Mouse (Mus musculus) embryonic facial prominence, embryonic 15.5 days (tissue): ENCODE results near the gene Slit1. TPM values are rescaled to one million over a fixed set of nuclear protein-coding genes. Genes with fewer than 3 reads are reported as not detected.

ENCODE experiments used
- ATAC-seq: fragments of 200-750 bp; cut with Nextera tagmentation; 2 replicates; pipeline ENCODE4 v1.8.0; 2017; ENCODE audit warnings: low read depth, moderate TSS enrichment; ENCODE audit not compliant: insufficient number of reproducible peaks, low FRiP score, low TSS enrichment
- H3K27ac ChIP-seq: fragments of 300-500 bp; sonication (generic); replicated peaks from 2 replicates; pipeline ENCODE4 v1.5.1; 2015; ENCODE audit warnings: mild to moderate bottlenecking, inconsistent platforms
- H3K27me3 ChIP-seq: fragments of 300-500 bp; sonication (generic); 2 replicates; pipeline ENCODE4 v1.6.1; 2015; ENCODE audit warnings: inconsistent platforms
- H3K36me3 ChIP-seq: fragments of 300-500 bp; sonication (generic); 2 replicates; pipeline ENCODE4 v1.6.1; 2015; ENCODE audit warnings: mild to moderate bottlenecking, inconsistent platforms
- H3K4me1 ChIP-seq: fragments of 300-500 bp; sonication (generic); 2 replicates; pipeline ENCODE4 v1.6.1; 2015; ENCODE audit warnings: inconsistent platforms
- H3K4me2 ChIP-seq: fragments of 300-500 bp; sonication (generic); replicated peaks from 2 replicates; pipeline ENCODE4 v1.6.1; 2015; ENCODE audit warnings: mild to moderate bottlenecking, inconsistent platforms
- H3K4me3 ChIP-seq: fragments of 300-500 bp; sonication (generic); replicated peaks from 2 replicates; pipeline ENCODE4 v1.5.1; 2015; ENCODE audit warnings: mild to moderate bottlenecking, inconsistent platforms
- H3K9ac ChIP-seq: fragments of 300-500 bp; sonication (generic); 2 replicates; pipeline ENCODE4 v1.6.1; 2015; ENCODE audit warnings: inconsistent platforms
- H3K9me3 ChIP-seq: fragments of 300-500 bp; sonication (generic); replicated peaks from 2 replicates; pipeline ENCODE4 v1.6.1; 2016; ENCODE audit warnings: inconsistent platforms
- WGBS: fragments of 180-500 bp; shearing (Covaris S2); methylation state at CpG from one replicate; pipeline ENCODE4 v1.1.7; 2015; 5-methylcytosine and 5-hydroxymethylcytosine counted together
- polyA plus RNA-seq: library from polyadenylated mRNA; unstranded; fragments of >200 nt; fragmentation: Nextera tagmentation; extraction: Ambion mirVana; gene quantifications from 2 replicates; pipeline ENCODE4 v1.2.1, GENCODE M21; 2015

Slit1 gene
- polyA plus RNA-seq, 1 experiment from 2014 or later, result 1.1 TPM

DNA sequence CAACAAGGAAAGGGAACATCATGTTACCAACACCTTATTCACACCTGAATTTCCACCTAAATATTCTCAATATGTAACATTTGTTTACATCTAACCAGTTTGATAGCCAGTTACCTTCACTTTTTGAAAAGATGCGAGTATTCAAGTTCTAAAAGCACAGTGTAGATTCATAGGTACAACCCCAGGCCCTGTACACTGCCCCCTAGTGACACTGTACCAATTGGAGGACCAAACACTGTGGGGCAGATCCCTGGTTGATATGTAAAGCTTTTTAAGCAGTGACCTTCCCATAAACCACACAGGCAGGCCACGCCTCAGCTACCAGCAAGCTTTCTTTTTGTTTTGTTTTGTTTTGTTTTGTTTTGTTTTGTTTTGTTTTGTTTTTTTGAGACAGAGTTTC lies 57.3 kb downstream of the Slit1 start:
- Histone ChIP-seq H3K27me3 (no peaks in the 10 kb centered on the region), H3K4me1 (0 out of 2 replicates have a peak, but pooled peaks cover 3% of the 10 kb centered on the region), H3K4me3 (no peak overlapping the region), H3K9ac (no peak overlapping the region), H3K36me3 (no peaks in the 10 kb centered on the region), H3K9me3 (no peaks in the 10 kb centered on the region), H3K27ac (no peak overlapping the region), H3K4me2 (no peak overlapping the region)
- no peak for ATAC-seq
- WGBS, result 81% methylated on average over 2 of the region's 2 CpGs

DNA sequence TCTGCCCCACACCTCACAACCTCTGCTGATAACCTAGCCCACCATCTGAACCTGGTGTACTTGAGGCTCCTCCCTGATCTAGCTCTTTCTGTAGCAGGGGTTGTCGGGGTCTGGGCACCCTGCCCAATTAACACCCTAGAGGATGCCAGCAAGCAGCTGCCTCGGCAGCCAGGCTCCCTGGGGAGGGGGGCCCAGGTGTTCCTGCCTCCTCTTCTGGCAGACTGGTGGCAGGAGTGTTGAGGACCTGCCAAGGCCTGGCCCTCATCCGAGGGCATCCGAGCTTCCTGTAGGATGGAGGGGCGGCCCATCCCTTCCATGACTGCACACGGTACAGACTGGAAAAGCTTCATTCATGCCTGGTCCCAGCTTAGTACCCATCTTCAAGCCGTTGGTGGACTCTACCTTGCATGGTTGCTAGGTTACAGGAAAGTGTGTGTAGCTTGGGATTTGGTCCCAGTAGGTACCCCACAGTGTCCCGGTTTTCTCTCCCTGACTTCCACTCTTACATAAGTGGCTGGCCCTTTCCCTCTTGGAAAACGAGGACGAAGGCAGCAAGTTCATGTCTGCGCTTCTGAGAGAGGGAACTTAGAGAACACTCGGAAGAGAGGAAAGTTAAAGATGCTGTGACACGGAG lies 57.9 kb downstream of the Slit1 start:
- Histone ChIP-seq H3K36me3 (no peaks in the 10 kb centered on the region), H3K27ac (no peak overlapping the region), H3K4me2 (no peak overlapping the region), H3K9ac (no peak overlapping the region), H3K4me3 (no peak overlapping the region), H3K4me1 (0 out of 2 replicates have a peak, but pooled peaks cover 3% of the 10 kb centered on the region), H3K27me3 (no peaks in the 10 kb centered on the region), H3K9me3 (no peaks in the 10 kb centered on the region)
- 80% methylated on average over 13 of the region's 13 CpGs for WGBS
- peak; percentile 41; the same call in 1 of the 2 replicates for ATAC-seq

DNA sequence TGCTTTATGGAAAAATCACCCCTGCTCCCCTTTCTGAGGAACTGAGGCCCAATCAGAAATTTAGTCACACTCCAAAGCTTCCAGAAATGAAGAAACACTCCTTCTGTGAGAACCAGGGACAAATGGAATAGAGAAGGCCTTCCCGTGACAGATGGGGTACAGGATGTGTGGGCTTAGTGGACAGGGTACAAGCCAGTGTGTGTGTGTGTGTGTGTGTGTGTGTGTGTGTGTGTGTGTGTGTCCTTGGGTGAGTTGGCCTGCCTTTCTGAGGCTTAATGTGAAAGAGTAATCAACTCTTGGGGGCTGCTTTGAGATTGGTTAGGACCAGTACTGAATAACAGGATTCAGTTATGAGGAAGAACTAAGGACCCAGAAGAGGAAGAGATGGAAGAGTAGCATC lies 58.6 kb downstream of the Slit1 start:
- H3K4me2 ChIP-seq, result no peak overlapping the region
- ATAC-seq, result no peak
- no peaks in the 10 kb centered on the region for H3K27me3 ChIP-seq
- 50% methylated on average over 1 of the region's 1 CpGs for whole genome bisulfite sequencing
- H3K9me3 ChIP-seq, result no peaks in the 10 kb centered on the region
- no peak overlapping the region for H3K27ac ChIP-seq
- H3K4me1 ChIP-seq, result 0 out of 2 replicates have a peak, but pooled peaks cover 3% of the 10 kb centered on the region
- H3K9ac ChIP-seq, result no peak overlapping the region
- no peaks in the 10 kb centered on the region for H3K36me3 ChIP-seq
- H3K4me3 ChIP-seq, result no peak overlapping the region

DNA sequence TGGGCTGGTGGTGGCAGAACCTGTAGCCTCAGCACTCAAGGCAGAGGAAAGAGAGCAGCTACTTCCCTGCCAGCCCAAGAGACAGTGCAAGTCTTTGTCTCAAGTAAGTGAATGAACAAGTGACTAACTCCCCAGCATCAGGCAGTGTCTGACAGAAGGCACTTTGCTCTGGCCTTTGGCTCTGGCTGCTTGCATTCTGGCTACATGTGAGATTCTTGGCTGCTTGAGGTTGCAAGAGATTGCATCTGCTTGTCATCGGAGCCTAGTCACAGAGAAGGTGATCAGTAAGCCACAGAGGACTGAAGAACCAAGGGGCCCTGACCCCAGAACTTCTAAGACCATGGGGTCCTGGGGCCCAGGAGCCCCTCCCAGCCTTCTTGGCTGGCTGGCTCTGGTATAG lies 59.5 kb downstream of the Slit1 start:
- H3K4me1 ChIP-seq, result peaks cover 10% of the 10 kb centered on the region; the same call in 1 of the 2 replicates
- no peaks in the 10 kb centered on the region for H3K36me3 ChIP-seq
- WGBS, result 64% methylated on average over 1 of the region's 1 CpGs
- H3K4me2 ChIP-seq, result no peak overlapping the region
- H3K4me3 ChIP-seq, result no peak overlapping the region
- ATAC-seq, result no peak
- H3K9ac ChIP-seq, result no peak overlapping the region
- no peak overlapping the region for H3K27ac ChIP-seq
- no peaks in the 10 kb centered on the region; the same call in 1 of the 2 replicates for H3K27me3 ChIP-seq
- H3K9me3 ChIP-seq, result no peaks in the 10 kb centered on the region

DNA sequence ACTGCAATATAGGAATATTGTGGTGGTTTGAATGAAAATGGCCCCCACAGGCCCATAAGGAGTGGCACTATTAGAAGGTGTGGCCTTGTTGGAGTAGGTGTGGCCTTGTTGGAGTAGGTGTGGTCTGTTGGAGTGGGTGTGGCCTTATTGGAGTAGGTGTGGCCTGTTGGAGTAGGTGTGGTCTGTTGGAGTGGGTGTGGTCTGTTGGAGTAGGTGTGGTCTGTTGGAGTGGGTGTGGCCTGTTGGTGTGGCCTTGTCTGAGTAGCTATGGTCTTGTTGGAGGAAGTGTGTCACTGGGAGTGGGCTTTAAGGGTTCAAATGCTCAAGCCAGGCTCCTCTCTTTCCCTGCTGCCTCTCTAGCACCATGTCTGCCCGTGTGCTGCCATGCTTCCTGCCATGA lies 63.2 kb downstream of the Slit1 start:
- no peak overlapping the region for H3K9ac ChIP-seq
- H3K4me1 ChIP-seq, result peaks cover 12% of the 10 kb centered on the region; the same call in 1 of the 2 replicates
- no peaks in the 10 kb centered on the region for H3K36me3 ChIP-seq
- WGBS, result 92% methylated on average over 1 of the region's 1 CpGs
- no peaks in the 10 kb centered on the region for H3K9me3 ChIP-seq
- H3K4me3 ChIP-seq, result no peak overlapping the region
- H3K27me3 ChIP-seq, result peaks cover 8% of the 10 kb centered on the region; the same call in 1 of the 2 replicates
- ATAC-seq, result no peak
- H3K27ac ChIP-seq, result no peak overlapping the region
- no peak overlapping the region for H3K4me2 ChIP-seq

DNA sequence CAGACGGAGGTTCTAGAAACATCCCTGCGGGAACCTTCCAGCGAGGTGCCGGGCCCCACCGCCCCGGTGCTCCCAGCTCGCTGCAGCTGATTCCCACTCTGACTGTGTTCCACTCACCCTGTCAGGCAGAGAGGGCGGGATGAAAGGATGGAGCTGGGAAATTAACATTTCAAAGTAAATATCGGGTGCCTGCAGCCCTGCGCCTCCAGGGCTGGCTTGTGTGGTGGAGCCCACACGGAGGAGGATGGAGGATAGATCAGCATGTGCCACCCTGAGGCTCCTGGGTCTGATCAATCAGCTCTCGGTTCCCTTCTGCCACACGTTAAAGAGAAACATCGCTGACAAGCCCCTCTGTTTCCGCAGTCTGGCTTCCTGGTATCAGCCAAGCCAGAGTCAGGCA lies 64.4 kb downstream of the Slit1 start:
- Histone ChIP-seq H3K9me3 (no peaks in the 10 kb centered on the region), H3K4me2 (no peak overlapping the region)

DNA sequence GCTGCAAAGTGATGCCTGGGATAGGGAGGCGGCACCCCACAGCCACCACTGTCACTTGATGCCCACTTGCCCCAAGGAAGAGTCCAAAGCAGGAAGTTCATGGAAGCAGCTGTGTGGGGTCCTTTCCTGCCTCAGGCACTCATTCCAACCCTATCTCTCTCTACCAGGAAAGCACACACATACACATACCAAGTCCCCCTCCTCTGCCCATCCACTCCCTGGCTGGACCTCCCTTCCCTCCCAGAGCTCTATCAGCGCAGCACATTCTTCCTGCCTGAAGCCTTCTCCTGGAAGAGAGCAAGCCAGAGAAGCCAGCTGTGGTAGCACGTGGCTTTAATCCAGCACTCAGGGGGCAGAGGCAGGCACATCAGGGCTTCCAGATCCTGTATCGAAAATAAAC lies 65.9 kb downstream of the Slit1 start:
- 49% methylated on average over 4 of the region's 4 CpGs for WGBS
- Histone ChIP-seq H3K36me3 (no peaks in the 10 kb centered on the region), H3K4me3 (no peak overlapping the region), H3K27me3 (peaks cover 8% of the 10 kb centered on the region; the same call in 1 of the 2 replicates), H3K4me2 (no peak overlapping the region), H3K4me1 (peaks cover 15% of the 10 kb centered on the region; the same call in 1 of the 2 replicates), H3K27ac (no peak overlapping the region), H3K9ac (no peak overlapping the region), H3K9me3 (no peaks in the 10 kb centered on the region)
- no peak for ATAC-seq

More for the DNA sequence above, 64.4 kb downstream of the Slit1 start:
- Histone ChIP-seq H3K36me3 (no peaks in the 10 kb centered on the region), H3K4me1 (peaks cover 12% of the 10 kb centered on the region; the same call in 1 of the 2 replicates), H3K4me3 (no peak overlapping the region), H3K27me3 (peaks cover 8% of the 10 kb centered on the region; the same call in 1 of the 2 replicates), H3K9ac (no peak overlapping the region), H3K27ac (no peak overlapping the region)
- 16% methylated on average over 15 of the region's 15 CpGs for WGBS
- no peak for ATAC-seq

DNA sequence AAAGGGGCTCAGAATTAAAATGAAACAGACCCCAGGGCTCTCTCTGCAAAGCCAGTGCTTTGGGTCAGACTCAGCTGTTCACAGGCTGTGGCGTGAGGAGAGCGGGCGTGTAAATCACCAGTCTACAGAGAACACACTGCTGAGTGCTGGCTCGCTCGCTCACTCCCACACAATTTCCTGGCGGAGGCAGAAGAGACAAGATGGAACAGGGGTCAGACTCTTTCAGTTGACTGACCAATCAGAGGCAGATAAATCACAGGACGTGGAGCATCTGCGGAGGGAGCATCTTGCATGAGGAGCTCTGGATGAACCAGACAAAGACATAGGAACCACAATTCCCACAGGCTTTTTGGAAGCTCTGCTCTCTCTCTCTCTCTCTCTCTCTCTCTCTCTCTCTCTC lies 67.9 kb downstream of the Slit1 start:
- no peak overlapping the region for H3K27ac ChIP-seq
- H3K36me3 ChIP-seq, result no peaks in the 10 kb centered on the region
- no peak overlapping the region for H3K9ac ChIP-seq
- no peak overlapping the region for H3K4me2 ChIP-seq
- H3K27me3 ChIP-seq, result peaks cover 8% of the 10 kb centered on the region; the same call in 1 of the 2 replicates
- no peak overlapping the region for H3K4me3 ChIP-seq
- no peak for ATAC-seq
- peaks cover 15% of the 10 kb centered on the region; the same call in 1 of the 2 replicates for H3K4me1 ChIP-seq
- WGBS, result 64% methylated on average over 8 of the region's 8 CpGs
- no peaks in the 10 kb centered on the region for H3K9me3 ChIP-seq

DNA sequence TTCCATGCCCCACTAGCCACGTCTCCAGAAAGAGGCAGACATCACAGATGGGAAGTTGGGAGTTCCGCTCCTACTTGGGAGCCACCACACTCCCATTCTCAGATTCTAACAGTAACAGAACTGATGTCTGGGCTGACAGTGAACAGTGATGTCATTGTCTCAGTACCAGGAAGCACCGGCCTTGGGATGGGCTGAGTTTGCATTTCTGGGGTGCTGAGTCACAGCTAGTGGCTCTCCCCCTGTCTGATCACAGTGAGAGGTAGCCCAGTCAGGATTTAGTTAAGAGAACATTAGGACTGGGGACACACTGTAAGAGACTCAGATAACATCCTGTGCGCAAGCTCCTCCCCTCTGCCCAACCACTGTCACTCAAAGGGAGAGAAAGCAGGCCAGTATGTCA lies 69.1 kb downstream of the Slit1 start:
- Histone ChIP-seq H3K4me1 (peaks cover 12% of the 10 kb centered on the region; the same call in 1 of the 2 replicates), H3K9me3 (no peaks in the 10 kb centered on the region), H3K4me3 (no peak overlapping the region), H3K4me2 (no peak overlapping the region), H3K9ac (no peak overlapping the region), H3K27ac (no peak overlapping the region), H3K36me3 (no peaks in the 10 kb centered on the region), H3K27me3 (peaks cover 8% of the 10 kb centered on the region; the same call in 1 of the 2 replicates)
- no peak for ATAC-seq
- WGBS, result 52% methylated on average over 4 of the region's 4 CpGs

DNA sequence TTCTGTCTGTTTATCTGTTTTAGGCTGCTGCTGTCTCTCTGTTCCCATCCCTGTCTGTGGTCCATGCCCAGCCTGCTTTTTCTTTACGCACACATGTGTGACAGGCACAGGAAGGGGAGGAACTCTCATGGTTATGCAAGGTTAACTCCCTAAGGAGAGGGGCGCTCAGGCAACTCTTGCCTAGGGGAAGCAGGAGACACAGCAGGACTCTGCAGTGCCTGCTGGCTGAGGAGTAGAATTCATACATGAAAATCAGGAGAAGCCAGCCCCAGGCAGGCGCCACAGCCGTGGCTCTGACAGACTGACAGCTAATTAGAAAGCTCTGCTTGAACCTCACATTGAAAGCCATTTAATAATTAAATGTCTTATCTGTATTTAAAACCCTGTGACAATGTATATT lies 70.6 kb downstream of the Slit1 start:
- Histone ChIP-seq H3K4me1 (0 out of 2 replicates have a peak, but pooled peaks cover 3% of the 10 kb centered on the region), H3K27me3 (peaks cover 8% of the 10 kb centered on the region; the same call in 1 of the 2 replicates), H3K4me2 (no peak overlapping the region), H3K36me3 (no peaks in the 10 kb centered on the region), H3K9me3 (no peaks in the 10 kb centered on the region), H3K9ac (no peak overlapping the region), H3K4me3 (no peak overlapping the region), H3K27ac (no peak overlapping the region)
- WGBS, result 31% methylated on average over 4 of the region's 4 CpGs
- ATAC-seq, result no peak

DNA sequence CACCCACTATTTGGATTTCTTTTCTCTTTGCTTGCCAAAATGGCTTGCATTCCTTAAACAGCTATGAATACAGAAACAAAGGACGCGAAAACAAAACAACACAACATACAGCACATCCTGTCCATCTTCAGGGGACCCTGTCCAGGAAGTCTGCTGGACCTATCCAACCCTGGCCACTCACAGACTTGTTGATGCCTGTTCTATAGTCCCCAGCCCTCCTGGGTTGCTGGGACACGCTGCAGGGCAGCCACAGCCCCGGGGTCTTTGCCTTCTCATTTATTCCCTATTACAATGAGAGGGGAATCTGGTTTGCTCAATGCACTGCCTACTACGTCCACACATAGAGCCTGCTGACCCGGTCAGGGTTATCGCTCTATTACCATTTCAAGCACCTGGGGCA lies 72.5 kb downstream of the Slit1 start:
- no peak for ATAC-seq
- H3K9ac ChIP-seq, result no peak overlapping the region
- no peaks in the 10 kb centered on the region for H3K9me3 ChIP-seq
- no peak overlapping the region for H3K27ac ChIP-seq
- H3K36me3 ChIP-seq, result no peaks in the 10 kb centered on the region
- 60% methylated on average over 7 of the region's 7 CpGs for WGBS
- H3K4me1 ChIP-seq, result 0 out of 2 replicates have a peak, but pooled peaks cover 3% of the 10 kb centered on the region
- peaks cover 5% of the 10 kb centered on the region; the same call in 1 of the 2 replicates for H3K27me3 ChIP-seq
- H3K4me2 ChIP-seq, result no peak overlapping the region
- H3K4me3 ChIP-seq, result no peak overlapping the region

DNA sequence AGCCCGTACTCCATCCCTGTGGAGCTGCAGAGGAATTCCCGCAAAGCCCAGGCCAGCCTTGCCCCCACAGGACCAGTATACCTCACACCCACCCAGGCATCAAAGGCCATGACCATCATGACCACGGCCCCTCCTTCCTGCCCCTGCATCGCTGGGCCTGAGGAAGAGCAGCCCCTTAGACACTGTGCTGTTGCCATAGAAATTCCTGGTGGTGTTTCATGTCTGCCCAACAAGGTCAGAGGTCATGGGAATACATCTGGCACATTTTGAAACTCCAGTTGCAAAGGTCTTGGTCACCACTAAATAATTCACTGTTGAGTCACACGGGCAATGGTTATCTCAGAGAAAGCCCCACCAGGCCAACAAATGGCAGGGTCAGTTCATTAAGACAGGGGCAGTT lies 73.0 kb downstream of the Slit1 start:
- Histone ChIP-seq H3K9ac (no peak overlapping the region), H3K4me1 (0 out of 2 replicates have a peak, but pooled peaks cover 3% of the 10 kb centered on the region), H3K4me2 (no peak overlapping the region), H3K9me3 (no peaks in the 10 kb centered on the region), H3K36me3 (no peaks in the 10 kb centered on the region), H3K27me3 (peaks cover 9% of the 10 kb centered on the region; the same call in 1 of the 2 replicates), H3K4me3 (no peak overlapping the region), H3K27ac (no peak overlapping the region)
- 42% methylated on average over 5 of the region's 5 CpGs for WGBS
- ATAC-seq, result no peak
